Mouse (Mus musculus) retina, postnatal 7 days (tissue): Measurements from ENCODE around the gene Bend6.

Experiments
- DNase-seq: peaks from one replicate; pipeline ENCODE4 v3.0.0-alpha.2; 2012; ENCODE audit warnings: low read depth, low spot score

The Bend6 gene

GRCm38 (mm10) chr1:33803323-33803722 is 104.3 kb downstream of the Bend6 start:
- DNase-seq = no peak
